Mouse (Mus musculus) heart, adult 2 months (tissue): ENCODE results near the gene Nup98.

ENCODE experiments used
- CTCF ChIP-seq: fragments of 200-600 bp; IDR thresholded peaks from 2 replicates; pipeline ENCODE4 v1.8.1; 2022; ENCODE audit warnings: antibody characterized with exemption, mild to moderate bottlenecking, moderate library complexity
- EP300 ChIP-seq: fragments of 200-500 bp; IDR thresholded peaks from 2 replicates; pipeline ENCODE4 v1.6.1; 2011; ENCODE audit warnings: low read depth, low read length, control low read depth; ENCODE audit not compliant: insufficient read depth
- POLR2A ChIP-seq: fragments of 200-500 bp; IDR thresholded peaks from 2 replicates; pipeline ENCODE4 v1.6.1; 2011; ENCODE audit warnings: mild to moderate bottlenecking, low read depth, low read length, control low read depth; ENCODE audit not compliant: insufficient read depth

- TF ChIP-seq POLR2A = no peak
- TF ChIP-seq CTCF = peak; percentile 60
- TF ChIP-seq EP300 = no peak
Observed at GRCm38 (mm10) chr7:102170300-102170699, 39.7 kb downstream of the Nup98 start.
